Mouse (Mus musculus) cerebellum, adult 2 months (tissue): Measurements from ENCODE around the gene Mta2. TPM values are rescaled to one million over a fixed set of nuclear protein-coding genes. Genes with fewer than 3 reads are reported as not detected.
"Not testable (repeated sequence)": the region's sequence is repeated elsewhere in the genome, so short reads cannot be mapped to it uniquely, and the experiment has no call there.

ENCODE experiments used
- DNase-seq, 2 experiments: peaks; one replicate each; pipeline ENCODE4 v3.0.0; 2021
- H3K27ac ChIP-seq: fragments of 200-500 bp; 2 replicates; pipeline ENCODE4 v1.5.1; 2012; ENCODE audit warnings: low read length, control low read depth, inconsistent platforms; ENCODE audit not compliant: insufficient read depth
- H3K27me3 ChIP-seq: fragments of 200-500 bp; 2 replicates; pipeline ENCODE4 v1.6.1; 2012; ENCODE audit warnings: inconsistent platforms, mild to moderate bottlenecking, low read length, moderate library complexity; ENCODE audit not compliant: control insufficient read depth, insufficient read depth
- H3K4me1 ChIP-seq: fragments of 200-500 bp; 2 replicates; pipeline ENCODE4 v1.6.1; 2011; ENCODE audit warnings: low read length; ENCODE audit not compliant: control insufficient read depth, insufficient read depth
- H3K4me3 ChIP-seq: fragments of 200-500 bp; replicated peaks from 2 replicates; pipeline ENCODE3; 2011; ENCODE audit warnings: mild to moderate bottlenecking, low read depth, low read length, control low read depth; ENCODE audit not compliant: insufficient read depth
- CTCF ChIP-seq: fragments of 200-500 bp; IDR thresholded peaks from 2 replicates; pipeline ENCODE4 v1.5.1; 2011; ENCODE audit warnings: low read depth, mild to moderate bottlenecking, control low read depth, low read length, moderate library complexity, borderline replicate concordance; ENCODE audit not compliant: insufficient read depth
- POLR2A ChIP-seq: fragments of 200-500 bp; IDR thresholded peaks from 2 replicates; pipeline ENCODE4 v1.6.1; 2011; ENCODE audit warnings: low read length, control low read depth, borderline replicate concordance; ENCODE audit not compliant: insufficient read depth
- WGBS: fragments of 180-500 bp; shearing (Covaris S2); methylation state at CpG from one replicate; pipeline ENCODE4 v1.1.7; 2018; 5-methylcytosine and 5-hydroxymethylcytosine counted together
- polyA plus RNA-seq: library from polyadenylated mRNA; depleted of rRNA; stranded (reverse); fragments of >200 nt; gene quantifications from 2 replicates; pipeline ENCODE4 v1.2.3, GENCODE M21; 2012

Gene Mta2
- polyA plus RNA-seq, 1 experiment = 33.9 TPM

DNA sequence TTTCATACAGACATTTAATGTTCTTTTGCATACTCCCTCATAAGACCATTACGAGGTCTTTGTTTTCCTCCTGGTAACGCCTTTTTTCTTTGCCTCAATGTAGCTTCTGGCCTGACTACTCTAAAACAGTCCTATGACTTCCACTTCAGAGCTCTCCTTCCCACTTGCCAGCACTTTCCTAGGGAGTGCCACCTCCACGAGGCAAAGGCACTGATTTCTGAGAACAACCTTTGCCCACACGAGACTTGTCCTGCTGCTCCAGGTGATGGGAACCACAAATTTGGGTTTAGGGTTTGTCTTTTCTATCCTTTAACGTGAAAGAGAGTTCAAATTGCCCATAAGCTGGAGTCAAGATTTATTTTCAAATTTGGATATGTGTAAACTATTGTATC, 24.5 kb downstream of the Mta2 start:
- H3K27me3 ChIP-seq = no peaks in the 10 kb centered on the region
- H3K4me1 ChIP-seq = 0 out of 2 replicates have a peak, but pooled peaks cover 2% of the 10 kb centered on the region
- H3K27ac ChIP-seq = 0 out of 2 replicates have a peak overlapping the region, but pooled peaks have one; percentile 22
- DNase-seq = peak in 1 of 2 experiments; percentile 29
- TF ChIP-seq CTCF (no peak), POLR2A (no peak)
- 24% methylated on average over 5 of the region's 5 CpGs for WGBS
- peak overlapping the region; percentile 65 for H3K4me3 ChIP-seq

DNA sequence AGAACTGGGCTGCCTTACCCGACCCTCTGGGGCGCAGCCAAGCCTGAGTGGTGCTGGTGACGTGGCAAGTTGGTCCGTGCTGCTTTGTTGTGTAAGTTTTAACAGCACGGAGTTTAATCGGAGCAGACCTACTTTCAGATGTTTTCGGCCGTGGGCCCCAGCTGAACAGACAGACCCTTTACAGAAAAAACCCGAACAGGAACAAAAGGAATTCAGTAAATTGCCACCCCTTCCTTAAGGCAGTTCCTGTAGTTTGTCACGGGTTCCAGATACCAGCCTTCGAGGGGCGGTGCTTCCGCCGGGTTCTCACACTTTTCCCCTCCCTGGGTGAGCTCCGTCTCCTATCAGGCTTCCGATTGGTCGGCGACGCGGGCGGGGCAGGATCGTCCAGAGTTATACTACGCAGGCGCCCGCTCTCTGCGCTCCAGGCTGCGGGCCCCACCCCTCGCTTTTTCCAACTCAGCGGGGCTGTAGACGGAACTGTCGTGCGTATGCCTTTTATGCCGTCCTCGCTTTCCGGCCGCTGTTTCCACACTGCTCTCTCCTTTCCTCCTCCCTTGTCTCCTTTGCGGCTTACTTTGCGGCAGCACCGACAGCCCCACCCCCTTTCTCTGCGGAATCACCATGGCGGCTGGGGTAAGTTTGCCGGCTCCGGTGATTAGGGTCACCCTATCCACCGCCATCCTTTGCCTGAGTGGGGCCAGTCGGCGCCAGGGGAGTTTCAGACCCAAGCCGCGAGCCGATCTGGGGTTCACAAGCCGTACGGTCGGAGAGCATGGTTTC, 25.1 kb downstream of the Mta2 start, which contains the start of gene Eef1g:
TSS of gene Eef1g (plus strand) at position 452 of the 783 bp plus-strand sequence.
- H3K27ac ChIP-seq = peak within 1 kb of the TSS; percentile 40; the same call in 1 of the 2 replicates
- H3K4me3 ChIP-seq = peak within 1 kb of the TSS; percentile 83
- TF ChIP-seq CTCF (no peak), POLR2A (peak; percentile 30; the same call in 1 of the 2 replicates)
- 0 out of 2 replicates have a peak, but pooled peaks cover 2% of the 10 kb centered on the region for H3K4me1 ChIP-seq
- no peaks in the 10 kb centered on the region for H3K27me3 ChIP-seq
- WGBS = under 1% methylated on average over 52 of the region's 52 CpGs
- peak; percentile 98 to 100 for DNase-seq

DNA sequence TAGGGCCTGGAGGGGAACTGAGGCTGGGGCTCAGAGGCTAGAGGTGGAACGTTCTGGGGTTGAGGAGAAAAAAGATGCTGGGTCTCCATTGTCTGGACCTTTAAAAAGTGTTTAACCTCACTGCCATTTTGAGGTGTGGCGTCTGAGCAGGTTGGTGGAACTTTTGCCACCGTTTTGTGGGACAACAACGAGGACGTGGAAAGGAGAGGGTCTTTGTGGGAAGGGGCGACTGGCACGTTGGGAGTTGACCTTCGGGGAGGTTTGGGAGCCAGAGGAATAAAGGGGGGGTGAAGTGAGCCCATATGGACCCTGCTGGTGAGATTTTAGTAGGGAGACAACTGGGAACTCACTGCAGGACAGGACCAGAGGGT, 25.7 kb downstream of the Mta2 start:
- WGBS = 0% methylated on average over 8 of the region's 8 CpGs
- no peak; the same call in 1 of the 2 replicates for TF ChIP-seq POLR2A
- TF ChIP-seq CTCF = no peak
- 0 out of 2 replicates have a peak, but pooled peaks cover 2% of the 10 kb centered on the region for H3K4me1 ChIP-seq
- DNase-seq = no peak
- no peaks in the 10 kb centered on the region for H3K27me3 ChIP-seq
- H3K27ac ChIP-seq = peak overlapping the region; percentile 40; the same call in 1 of the 2 replicates
- H3K4me3 ChIP-seq = peak overlapping the region; percentile 83

DNA sequence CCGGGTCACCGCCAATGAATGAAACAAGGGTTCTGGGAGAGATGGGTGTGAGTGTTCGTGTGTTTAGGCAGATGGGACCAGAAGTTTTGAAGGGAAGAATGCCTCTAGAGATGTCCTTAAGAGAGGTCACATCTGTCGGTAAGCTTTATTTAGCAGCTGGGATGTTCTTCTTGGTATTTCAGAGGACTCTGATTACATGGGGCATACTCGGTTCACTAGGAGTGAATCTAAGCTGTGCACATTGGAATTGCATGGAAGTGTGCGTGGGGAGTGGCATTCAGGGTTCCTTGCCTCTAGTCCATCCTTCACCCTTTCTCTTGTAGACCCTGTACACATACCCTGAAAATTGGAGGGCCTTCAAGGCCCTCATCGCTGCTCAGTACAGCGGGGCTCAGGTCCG, 26.2 kb downstream of the Mta2 start:
- TF ChIP-seq CTCF (no peak), POLR2A (no peak)
- WGBS = 3% methylated on average over 9 of the region's 9 CpGs
- no peak overlapping the region for H3K27ac ChIP-seq

DNA sequence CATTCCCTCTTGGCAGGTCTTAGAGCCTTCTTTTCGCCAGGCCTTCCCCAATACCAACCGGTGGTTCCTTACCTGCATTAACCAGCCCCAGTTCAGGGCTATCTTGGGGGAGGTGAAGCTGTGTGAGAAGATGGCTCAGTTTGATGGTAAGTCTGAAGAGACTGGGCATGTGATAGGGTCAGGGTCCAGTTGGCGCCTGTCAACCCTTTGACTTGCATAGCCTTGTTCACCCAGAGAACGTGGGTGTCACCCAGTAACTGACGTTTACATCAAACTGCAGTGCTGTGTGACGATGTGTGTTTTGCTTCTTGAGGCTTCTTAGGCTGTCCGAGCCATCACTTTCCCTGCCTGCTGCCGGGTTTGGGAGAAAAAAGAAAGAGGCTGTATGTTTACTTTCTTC, 30.8 kb downstream of the Mta2 start:
- not testable (repeated sequence) for H3K4me1 ChIP-seq, H3K27me3 ChIP-seq, DNase-seq, H3K27ac ChIP-seq, H3K4me3 ChIP-seq
- 89% methylated on average over 8 of the region's 8 CpGs for whole genome bisulfite sequencing

More for the DNA sequence above, 26.2 kb downstream of the Mta2 start:
- no peak for DNase-seq
- peak overlapping the region; percentile 83 for H3K4me3 ChIP-seq
- H3K4me1 ChIP-seq = 0 out of 2 replicates have a peak, but pooled peaks cover 2% of the 10 kb centered on the region
- H3K27me3 ChIP-seq = no peaks in the 10 kb centered on the region

DNA sequence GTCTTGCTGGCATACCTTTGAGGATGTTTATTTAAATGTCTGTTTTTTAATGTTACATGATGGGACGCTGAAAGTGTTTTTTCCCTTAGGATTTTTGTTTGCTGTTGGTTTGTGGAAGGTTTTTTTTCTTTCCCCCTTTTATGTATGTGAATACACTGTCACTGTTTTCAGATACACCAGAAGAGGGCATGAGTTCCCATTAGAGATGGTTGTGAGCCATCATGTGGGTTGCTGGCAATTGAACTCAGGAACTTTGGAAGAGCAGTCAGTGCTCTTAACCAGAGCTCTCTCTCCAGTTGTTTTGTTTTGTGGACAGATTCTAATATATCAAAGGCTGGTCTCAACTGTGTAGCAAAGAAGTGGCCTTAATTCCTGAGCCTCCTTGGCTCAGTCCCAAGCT, 33.0 kb downstream of the Mta2 start:
- 93% methylated on average over 1 of the region's 1 CpGs for WGBS
- no peak for DNase-seq
- TF ChIP-seq POLR2A (no peak), CTCF (no peak)
- H3K4me1 ChIP-seq = no peaks in the 10 kb centered on the region
- no peak overlapping the region for H3K4me3 ChIP-seq
- H3K27me3 ChIP-seq = no peaks in the 10 kb centered on the region
- no peak overlapping the region for H3K27ac ChIP-seq

DNA sequence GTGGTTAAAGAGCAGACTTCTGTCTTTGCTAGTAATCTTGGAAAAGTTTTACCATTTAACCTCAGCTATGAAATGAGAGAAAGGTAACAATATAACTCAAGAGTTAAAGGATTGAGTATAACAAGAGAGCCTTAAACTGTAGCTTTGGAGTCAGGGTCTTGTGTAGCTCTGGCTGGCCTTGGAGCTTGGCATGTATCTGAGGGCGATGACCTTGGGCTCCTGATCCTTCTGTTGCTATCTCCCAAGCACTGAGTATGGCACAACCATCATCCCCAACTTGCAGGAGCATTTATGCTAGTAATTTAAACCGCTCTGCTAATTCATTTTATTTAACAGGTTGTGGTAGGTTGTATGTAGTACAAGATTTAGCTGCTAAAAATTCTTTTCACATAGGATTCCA, 33.8 kb downstream of the Mta2 start:
- Histone ChIP-seq H3K4me3 (no peak overlapping the region), H3K27ac (no peak overlapping the region), H3K4me1 (no peaks in the 10 kb centered on the region), H3K27me3 (no peaks in the 10 kb centered on the region)
- TF ChIP-seq POLR2A (no peak), CTCF (no peak)
- no peak for DNase-seq
- WGBS = 96% methylated on average over 2 of the region's 2 CpGs

DNA sequence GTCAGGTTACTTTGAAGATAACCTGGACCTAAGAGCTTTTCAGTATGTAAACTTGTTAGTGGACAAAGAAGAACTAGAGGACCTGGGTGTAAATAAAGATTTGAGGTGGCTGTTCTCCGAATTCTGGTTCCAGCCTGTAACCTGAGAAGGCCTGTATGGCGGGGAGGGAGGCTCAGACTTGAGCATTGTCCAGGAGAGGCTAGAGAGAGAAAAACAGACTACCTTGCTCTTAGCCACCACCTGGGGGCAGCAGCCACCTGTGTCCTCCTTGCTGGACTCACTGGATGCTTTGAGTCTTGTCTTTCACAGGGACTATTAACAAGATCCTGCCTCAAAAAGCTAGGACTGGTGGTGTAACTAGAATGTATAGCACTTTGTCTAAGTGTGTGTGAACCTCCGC, 34.9 kb downstream of the Mta2 start:
- no peak overlapping the region for H3K27ac ChIP-seq
- no peaks in the 10 kb centered on the region for H3K27me3 ChIP-seq
- TF ChIP-seq CTCF (peak; percentile 89), POLR2A (no peak)
- H3K4me3 ChIP-seq = no peak overlapping the region
- DNase-seq = peak; percentile 52 to 58
- WGBS = 37% methylated on average over 3 of the region's 3 CpGs
- no peaks in the 10 kb centered on the region for H3K4me1 ChIP-seq
